ENCODE assay signal across 17 mouse cellular contexts in the genomic region with DNA sequence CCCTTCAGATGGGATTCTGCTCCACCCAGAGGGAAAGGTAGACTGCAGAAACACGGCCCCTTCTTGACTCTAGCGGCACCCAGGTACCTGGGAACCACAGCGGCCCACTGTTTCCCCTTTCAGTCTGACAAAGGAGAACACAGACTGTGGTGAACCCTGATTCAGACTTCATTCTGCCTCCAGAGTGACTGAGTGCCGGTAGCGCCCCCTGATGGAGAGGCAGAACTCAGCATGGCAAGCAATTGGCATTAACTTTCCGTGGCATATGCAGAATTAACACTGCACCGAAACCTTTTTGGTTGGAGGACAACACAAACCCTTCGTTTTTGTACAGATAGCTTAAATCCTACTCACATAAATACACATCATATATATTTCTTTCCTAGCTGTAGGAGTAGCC.
DNase-seq lines count a peak whose midpoint lies in the region; ATAC-seq and TF ChIP-seq lines count a peak whose summit lies in the region.
"Had no signal": no experiment of that assay in that cellular context is flagged by ENCODE, and none has a peak within 500 bp of the region (broad histone marks: within the 10 kb centered on the region; RNA-seq: fewer than 3 reads in every experiment).

No protein-coding gene starts in this region.

- no peak for DNase-seq in kidney, adult 2 months
- DNase-seq in thymus, postnatal 4 days = peak; percentile 51
- no peak for DNase-seq in gastrocnemius, postnatal 36 days
- DNase-seq: cerebellum, adult 11-12 months; kidney, postnatal 14 days; layer of hippocampus, postnatal 36 days; right cerebral cortex, postnatal 4 days had no signal

- no peak for TF ChIP-seq POLR2A in kidney, adult 2 months (IDR thresholded peaks at IDR 0.05; ENCODE audit: low read depth, low read length)
- TF ChIP-seq POLR2A in cortical plate, adult 2 months (IDR thresholded peaks at IDR 0.05; ENCODE audit: extremely low read depth, insufficient read depth, low read length) = no peak

- 0 out of 2 replicates have a peak, but pooled peaks have one; percentile 8 for TF ChIP-seq CTCF in kidney, adult 2 months (conservative IDR thresholded peaks at IDR 0.05; ENCODE audit: insufficient read depth, insufficient read length, low read depth, low read length)
- 0 out of 2 replicates have a peak, but pooled peaks have one; percentile 3 for TF ChIP-seq CTCF in cortical plate, adult 2 months (IDR thresholded peaks at IDR 0.05; ENCODE audit: extremely low read depth, insufficient read depth, low read length)

- WGBS in kidney, adult 2 months = 89% methylated on average over 8 of the region's 8 CpGs
- whole genome bisulfite sequencing in kidney, embryonic 16.5 days = 95% methylated on average over 8 of the region's 8 CpGs
- WGBS in midbrain, embryonic 13.5 days = 91% methylated on average over 8 of the region's 8 CpGs
- WGBS in midbrain, embryonic 15.5 days = 91% methylated on average over 8 of the region's 8 CpGs

- H3K4me1 ChIP-seq in kidney, adult 2 months (ENCODE audit: control insufficient read depth, insufficient read depth, low read length) = no peaks in the 10 kb centered on the region
- no peaks in the 10 kb centered on the region for H3K4me1 ChIP-seq in kidney, embryonic 16.5 days (ENCODE audit: insufficient read depth, low read length)
- 0 out of 2 replicates have a peak, but pooled peaks cover 1% of the 10 kb centered on the region for H3K4me1 ChIP-seq in midbrain, embryonic 13.5 days (replicated peaks)
- H3K4me1 ChIP-seq in midbrain, embryonic 15.5 days = 0 out of 2 replicates have a peak, but pooled peaks cover 8% of the 10 kb centered on the region
- H3K4me1 ChIP-seq in cortical plate, adult 2 months (ENCODE audit: control insufficient read depth, insufficient read depth, low read length) = no peaks in the 10 kb centered on the region; the same call in 1 of the 2 replicates
- H3K4me1 ChIP-seq: midbrain, embryonic 12.5 days; stomach, embryonic 15.5 days had no signal

- no peak for ATAC-seq in kidney, embryonic 16.5 days (ENCODE audit: low FRiP score, low TSS enrichment)
- no peak for ATAC-seq in midbrain, embryonic 13.5 days
- no peak for ATAC-seq in midbrain, embryonic 15.5 days (replicated peaks)
- ATAC-seq: forebrain, embryonic 14.5 days had no signal

- H3K9ac ChIP-seq in kidney, embryonic 16.5 days (replicated peaks; ENCODE audit: low read length) = no peak overlapping the region
- H3K9ac ChIP-seq in midbrain, embryonic 13.5 days (replicated peaks) = no peak overlapping the region
- H3K9ac ChIP-seq in midbrain, embryonic 15.5 days = no peak overlapping the region
- H3K9ac ChIP-seq: embryonic facial prominence, embryonic 15.5 days; midbrain, embryonic 12.5 days; stomach, embryonic 15.5 days had no signal

- no peaks in the 10 kb centered on the region for H3K9me3 ChIP-seq in kidney, embryonic 16.5 days (ENCODE audit: low read length)
- no peaks in the 10 kb centered on the region for H3K9me3 ChIP-seq in midbrain, embryonic 13.5 days
- H3K9me3 ChIP-seq in midbrain, embryonic 15.5 days = no peaks in the 10 kb centered on the region
- H3K9me3 ChIP-seq: embryonic facial prominence, embryonic 15.5 days; midbrain, embryonic 12.5 days; stomach, embryonic 15.5 days had no signal

- no peaks in the 10 kb centered on the region for H3K27me3 ChIP-seq in kidney, adult 2 months (replicated peaks; ENCODE audit: control insufficient read depth, insufficient read depth, low read length)
- H3K27me3 ChIP-seq in kidney, embryonic 16.5 days (ENCODE audit: insufficient read depth, low read length) = no peaks in the 10 kb centered on the region
- H3K27me3 ChIP-seq in midbrain, embryonic 13.5 days = no peaks in the 10 kb centered on the region
- no peaks in the 10 kb centered on the region for H3K27me3 ChIP-seq in midbrain, embryonic 15.5 days (replicated peaks)
- H3K27me3 ChIP-seq: embryonic facial prominence, embryonic 15.5 days; midbrain, embryonic 12.5 days; stomach, embryonic 15.5 days had no signal

- intact Hi-C loops in gastrocnemius, postnatal 36 days (cut with DNase I) = no loop called here

- H3K4me2 ChIP-seq in kidney, embryonic 16.5 days (replicated peaks; ENCODE audit: low read depth, low read length) = no peak overlapping the region
- H3K4me2 ChIP-seq in midbrain, embryonic 13.5 days (replicated peaks) = no peak overlapping the region
- H3K4me2 ChIP-seq in midbrain, embryonic 15.5 days = no peak overlapping the region
- H3K4me2 ChIP-seq: embryonic facial prominence, embryonic 15.5 days; heart, embryonic 11.5 days; midbrain, embryonic 12.5 days; stomach, embryonic 15.5 days had no signal

- H3K36me3 ChIP-seq in kidney, adult 2 months (ENCODE audit: control insufficient read depth, insufficient read depth, low read length) = no peaks in the 10 kb centered on the region
- no peaks in the 10 kb centered on the region for H3K36me3 ChIP-seq in kidney, embryonic 16.5 days (ENCODE audit: insufficient read depth, low read length)
- H3K36me3 ChIP-seq in midbrain, embryonic 13.5 days = no peaks in the 10 kb centered on the region
- no peaks in the 10 kb centered on the region for H3K36me3 ChIP-seq in midbrain, embryonic 15.5 days (replicated peaks)
- H3K36me3 ChIP-seq: embryonic facial prominence, embryonic 15.5 days; G1E; midbrain, embryonic 12.5 days; stomach, embryonic 15.5 days had no signal

- H3K4me3 ChIP-seq in kidney, adult 2 months (ENCODE audit: insufficient read depth, low read depth, low read length) = no peak overlapping the region
- no peak overlapping the region for H3K4me3 ChIP-seq in kidney, embryonic 16.5 days (ENCODE audit: low read length)
- no peak overlapping the region for H3K4me3 ChIP-seq in midbrain, embryonic 13.5 days (replicated peaks)
- H3K4me3 ChIP-seq in midbrain, embryonic 15.5 days = no peak overlapping the region
- no peak overlapping the region for H3K4me3 ChIP-seq in cortical plate, adult 2 months (ENCODE audit: insufficient read depth, low read length)
- H3K4me3 ChIP-seq: embryonic facial prominence, embryonic 15.5 days; midbrain, embryonic 12.5 days; stomach, embryonic 15.5 days had no signal

- no peak overlapping the region for H3K27ac ChIP-seq in kidney, adult 2 months (ENCODE audit: insufficient read depth, low read depth, low read length)
- H3K27ac ChIP-seq in kidney, embryonic 16.5 days (ENCODE audit: low read length) = no peak overlapping the region
- H3K27ac ChIP-seq in midbrain, embryonic 13.5 days = 0 out of 2 replicates have a peak overlapping the region, but pooled peaks have one; percentile 21
- H3K27ac ChIP-seq in midbrain, embryonic 15.5 days = no peak overlapping the region
- no peak overlapping the region for H3K27ac ChIP-seq in cortical plate, adult 2 months (ENCODE audit: insufficient read depth, low read length)
- H3K27ac ChIP-seq: embryonic facial prominence, embryonic 15.5 days; midbrain, embryonic 12.5 days; stomach, embryonic 15.5 days had no signal
